Mouse (Mus musculus) intestine, postnatal 0 days (tissue): ENCODE data around the gene Gnb3. TPM values are rescaled to one million over a fixed set of nuclear protein-coding genes. Genes with fewer than 3 reads are reported as not detected.

ENCODE experiments used
- ATAC-seq: fragments of 200-750 bp; cut with Nextera tagmentation; 2 replicates; pipeline ENCODE4 v1.8.0; 2017; ENCODE audit warnings: mild to moderate bottlenecking, moderate TSS enrichment, moderate library complexity
- H3K27ac ChIP-seq: fragments of 300-500 bp; sonication (generic); 2 replicates; pipeline ENCODE4 v1.5.1; 2014; ENCODE audit warnings: mild to moderate bottlenecking, low read depth, low read length, moderate library complexity
- H3K27me3 ChIP-seq: fragments of 300-500 bp; sonication (generic); replicated peaks from 2 replicates; pipeline ENCODE4 v1.6.1; 2014; ENCODE audit warnings: low read length, mixed read lengths; ENCODE audit not compliant: control insufficient read depth, insufficient read depth
- H3K36me3 ChIP-seq: fragments of 300-500 bp; sonication (generic); 2 replicates; pipeline ENCODE4 v1.6.1; 2014; ENCODE audit warnings: mild to moderate bottlenecking, moderate library complexity; ENCODE audit not compliant: control insufficient read depth, insufficient read depth
- H3K4me1 ChIP-seq: fragments of 300-500 bp; sonication (generic); replicated peaks from 2 replicates; pipeline ENCODE4 v1.6.1; 2014; ENCODE audit warnings: antibody characterized with exemption, low read length, mixed read lengths; ENCODE audit not compliant: control insufficient read depth, insufficient read depth
- H3K4me2 ChIP-seq: fragments of 300-500 bp; sonication (generic); replicated peaks from 2 replicates; pipeline ENCODE4 v1.6.1; 2014; ENCODE audit warnings: low read depth, mild to moderate bottlenecking, moderate library complexity
- H3K4me3 ChIP-seq: fragments of 300-500 bp; sonication (generic); 2 replicates; pipeline ENCODE4 v1.5.1; 2014; ENCODE audit warnings: low read depth, low read length
- H3K9ac ChIP-seq: fragments of 300-500 bp; sonication (generic); 2 replicates; pipeline ENCODE4 v1.6.1; 2014; ENCODE audit warnings: mild to moderate bottlenecking, low read depth, low read length
- H3K9me3 ChIP-seq: fragments of 300-500 bp; sonication (generic); 2 replicates; pipeline ENCODE4 v1.6.1; 2016; ENCODE audit warnings: mixed run types; ENCODE audit not compliant: control insufficient read depth
- CTCF ChIP-seq: sonication (generic); IDR thresholded peaks from 2 replicates; pipeline ENCODE4 v1.5.1; 2016; ENCODE audit warnings: low read depth, mild to moderate bottlenecking, control low read depth, antibody characterized with exemption, moderate library complexity
- WGBS: fragments of 180-500 bp; shearing (Covaris S2); extraction: QIAGEN DNeasy Blood & Tissue Kit; methylation state at CpG from one replicate; pipeline ENCODE4 v1.1.7; 2014; 5-methylcytosine and 5-hydroxymethylcytosine counted together
- polyA plus RNA-seq: library from polyadenylated mRNA; unstranded; fragments of >200 nt; fragmentation: Nextera tagmentation; extraction: Ambion mirVana; gene quantifications from 2 replicates; pipeline ENCODE4 v1.2.1, GENCODE M21; 2015

The Gnb3 gene
- polyA plus RNA-seq, 1 experiment from 2014 or later = 0.42 TPM

DNA sequence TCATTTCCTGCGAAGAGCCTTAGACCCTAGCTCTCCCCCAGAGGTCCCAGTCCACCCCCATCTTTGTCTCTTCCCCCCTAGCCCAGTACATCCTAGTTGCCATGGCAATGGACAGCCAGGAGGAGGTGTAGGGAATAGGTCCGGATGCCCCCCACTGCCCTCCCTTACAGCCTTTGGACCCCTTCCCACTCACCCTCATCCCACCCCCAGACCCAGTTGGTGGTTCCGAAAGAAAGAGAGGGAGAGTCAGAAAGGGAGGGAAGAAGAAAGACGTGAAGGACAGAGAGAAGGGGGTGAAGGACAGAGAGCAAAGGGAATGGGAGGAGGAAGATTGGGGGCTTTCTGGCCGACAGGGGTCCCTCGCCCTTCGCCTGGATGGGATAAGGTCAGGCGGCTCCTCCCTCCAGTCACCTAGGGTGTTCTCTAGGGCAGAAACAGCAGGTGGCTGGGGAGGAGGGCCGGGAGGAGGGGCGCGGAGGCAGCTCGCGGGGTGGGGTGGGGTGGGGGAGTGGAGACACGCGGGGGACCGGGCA lies 23.1 kb upstream of the Gnb3 start:
- Histone ChIP-seq H3K36me3 (no peaks in the 10 kb centered on the region), H3K9me3 (no peaks in the 10 kb centered on the region), H3K4me3 (peak overlapping the region; percentile 48), H3K4me2 (peak overlapping the region; percentile 87), H3K4me1 (peaks cover 4% of the 10 kb centered on the region; the same call in 1 of the 2 replicates), H3K27ac (no peak overlapping the region), H3K27me3 (peaks cover 31% of the 10 kb centered on the region), H3K9ac (peak overlapping the region; percentile 40)
- no peak for TF ChIP-seq CTCF
- no peak for ATAC-seq
- 6% methylated on average over 12 of the region's 16 CpGs for WGBS

DNA sequence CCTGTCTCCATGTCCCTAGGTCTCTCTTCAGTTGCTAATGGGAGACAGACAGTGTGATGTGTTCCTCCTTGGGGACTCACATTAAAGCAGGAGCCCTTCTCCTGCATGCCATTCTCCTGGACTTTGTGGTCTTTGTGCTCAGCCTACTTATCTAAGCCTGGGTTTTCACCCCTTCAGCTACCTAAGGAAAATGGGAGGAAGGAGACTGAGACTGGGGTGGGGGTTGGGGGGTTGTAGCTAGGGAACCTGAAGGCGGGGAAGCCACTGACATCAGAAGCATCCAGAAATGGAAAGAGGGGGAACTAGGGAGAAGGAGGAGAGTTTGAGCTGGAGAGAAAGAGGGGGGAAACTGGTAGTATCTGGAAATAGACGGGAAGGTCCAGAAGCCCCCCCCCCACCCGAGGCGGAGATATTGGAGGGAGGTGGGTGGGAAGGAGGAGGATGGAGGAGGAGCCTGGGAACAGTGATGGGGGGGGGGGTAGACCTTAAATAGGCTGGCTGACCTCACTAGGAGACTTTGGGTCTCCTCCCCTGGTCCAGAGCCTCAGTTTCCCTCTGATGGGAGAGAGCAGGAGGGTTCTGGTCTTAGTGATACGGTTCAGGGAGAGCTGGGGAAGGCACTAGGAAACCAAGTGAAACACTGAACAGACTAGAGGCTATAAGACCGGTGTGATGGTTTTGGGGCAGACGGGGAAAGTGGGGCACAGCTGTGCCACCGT lies 22.5 kb upstream of the Gnb3 start:
- no peak for TF ChIP-seq CTCF
- ATAC-seq = no peak
- Histone ChIP-seq H3K4me2 (peak overlapping the region; percentile 87), H3K9me3 (no peaks in the 10 kb centered on the region), H3K4me1 (peaks cover 4% of the 10 kb centered on the region; the same call in 1 of the 2 replicates), H3K36me3 (no peaks in the 10 kb centered on the region), H3K27me3 (peaks cover 37% of the 10 kb centered on the region), H3K9ac (no peak overlapping the region), H3K27ac (no peak overlapping the region), H3K4me3 (no peak overlapping the region)
- 19% methylated on average over 8 of the region's 8 CpGs for WGBS

DNA sequence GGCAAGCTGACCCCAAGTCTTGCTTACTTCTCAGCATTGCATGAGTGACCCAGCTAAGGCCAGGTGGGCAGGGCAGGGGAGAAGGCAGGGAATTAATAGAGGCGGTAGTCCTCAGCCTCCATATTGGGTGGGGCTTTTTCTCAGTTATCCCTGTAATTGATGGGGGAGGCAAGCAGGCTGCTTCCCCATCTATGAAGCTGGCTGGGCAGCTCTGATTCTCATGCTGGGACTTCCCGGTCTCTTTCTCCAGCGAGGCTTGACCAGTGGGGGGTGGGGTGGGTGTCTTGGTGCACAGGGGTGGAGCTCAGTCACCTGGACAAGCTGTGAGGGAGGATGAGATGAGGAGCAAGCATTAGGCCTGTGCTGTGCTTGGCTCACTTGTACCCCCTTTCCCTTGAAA lies 21.7 kb upstream of the Gnb3 start:
- no peak overlapping the region for H3K9ac ChIP-seq
- no peak overlapping the region for H3K27ac ChIP-seq
- 37% methylated on average over 3 of the region's 3 CpGs for WGBS
- H3K36me3 ChIP-seq = no peaks in the 10 kb centered on the region
- no peaks in the 10 kb centered on the region for H3K9me3 ChIP-seq
- H3K4me3 ChIP-seq = no peak overlapping the region
- H3K4me1 ChIP-seq = peaks cover 4% of the 10 kb centered on the region; the same call in 1 of the 2 replicates
- no peak for TF ChIP-seq CTCF
- H3K4me2 ChIP-seq = no peak overlapping the region
- ATAC-seq = no peak
- H3K27me3 ChIP-seq = peaks cover 45% of the 10 kb centered on the region

DNA sequence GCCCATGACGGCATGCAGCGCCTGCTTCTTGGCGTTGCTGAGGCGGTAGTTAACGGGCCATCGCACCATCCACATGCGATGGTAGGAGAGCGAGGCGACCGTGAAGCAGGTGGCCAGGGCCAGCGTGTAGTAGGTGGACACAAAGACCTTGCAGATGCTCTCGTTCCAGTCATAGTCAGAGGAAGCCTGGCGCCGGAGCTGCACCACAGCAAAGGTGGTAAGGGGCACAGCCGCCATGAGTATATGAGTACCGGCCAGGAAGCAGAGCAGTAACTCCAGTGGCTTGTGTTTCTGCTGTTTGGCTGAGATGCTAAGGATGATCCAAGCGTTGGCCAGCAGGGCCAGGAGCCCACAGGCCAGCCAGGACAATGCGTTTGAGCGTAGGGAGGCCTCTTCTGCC lies 21.2 kb upstream of the Gnb3 start:
- Histone ChIP-seq H3K9ac (no peak overlapping the region), H3K4me3 (no peak overlapping the region), H3K27ac (no peak overlapping the region), H3K36me3 (no peaks in the 10 kb centered on the region), H3K27me3 (peaks cover 50% of the 10 kb centered on the region), H3K4me2 (no peak overlapping the region), H3K9me3 (no peaks in the 10 kb centered on the region), H3K4me1 (peaks cover 4% of the 10 kb centered on the region; the same call in 1 of the 2 replicates)
- 83% methylated on average over 19 of the region's 19 CpGs for WGBS
- no peak for TF ChIP-seq CTCF
- ATAC-seq = no peak

DNA sequence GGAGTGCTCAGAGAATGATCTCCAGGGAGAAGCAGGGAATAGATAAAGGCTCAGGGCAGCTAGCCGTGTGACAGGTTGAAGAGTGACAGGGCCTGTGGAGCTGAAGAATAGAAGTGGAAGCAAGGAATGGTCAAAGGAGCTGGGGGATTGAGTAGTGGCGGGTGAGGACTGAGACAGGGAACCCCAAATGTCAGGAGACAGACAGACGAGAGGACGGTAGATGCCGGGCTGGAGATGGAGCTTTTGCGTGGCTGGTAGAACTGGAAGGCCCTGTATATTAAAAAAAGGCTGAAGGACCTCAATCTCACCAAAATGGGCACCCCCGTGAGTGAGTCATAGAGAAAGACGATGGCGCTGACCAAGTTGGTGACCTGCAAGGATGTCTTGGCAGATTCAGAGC lies 20.4 kb upstream of the Gnb3 start:
- Histone ChIP-seq H3K27ac (no peak overlapping the region), H3K27me3 (peaks cover 56% of the 10 kb centered on the region), H3K4me1 (peaks cover 4% of the 10 kb centered on the region; the same call in 1 of the 2 replicates), H3K36me3 (no peaks in the 10 kb centered on the region), H3K4me2 (no peak overlapping the region), H3K9ac (no peak overlapping the region), H3K9me3 (no peaks in the 10 kb centered on the region), H3K4me3 (no peak overlapping the region)
- ATAC-seq = no peak
- WGBS = 88% methylated on average over 9 of the region's 9 CpGs
- no peak for TF ChIP-seq CTCF

DNA sequence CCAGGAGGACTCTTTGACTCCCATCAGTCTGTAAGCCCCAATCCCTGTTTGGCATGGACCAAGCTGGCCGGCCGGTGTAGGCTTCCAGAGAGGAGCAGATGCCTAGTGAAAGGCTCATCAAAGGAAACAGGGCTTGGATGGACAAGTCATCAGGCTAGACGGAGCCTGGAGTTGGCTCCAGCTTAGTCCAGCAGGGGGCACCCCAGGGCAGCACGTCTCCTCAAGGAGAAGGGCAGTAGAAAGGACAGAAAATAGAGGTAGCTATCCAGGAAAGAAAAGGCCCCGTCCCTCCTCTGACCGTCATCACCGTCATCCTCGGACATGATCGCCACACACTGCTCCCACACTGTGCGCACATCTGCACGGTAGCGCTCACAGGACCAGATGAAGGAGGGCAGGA lies 19.6 kb upstream of the Gnb3 start:
- Histone ChIP-seq H3K9ac (no peak overlapping the region), H3K27me3 (peaks cover 59% of the 10 kb centered on the region), H3K4me1 (peaks cover 4% of the 10 kb centered on the region; the same call in 1 of the 2 replicates), H3K27ac (no peak overlapping the region), H3K36me3 (no peaks in the 10 kb centered on the region), H3K9me3 (no peaks in the 10 kb centered on the region), H3K4me3 (no peak overlapping the region), H3K4me2 (no peak overlapping the region; the same call in 1 of the 2 replicates)
- peak; percentile 93 for TF ChIP-seq CTCF
- WGBS = 9% methylated on average over 12 of the region's 12 CpGs
- no peak for ATAC-seq
